Mouse (Mus musculus) layer of hippocampus, adult 2 months (tissue): ENCODE data around the gene Clic3. TPM values are rescaled to one million over a fixed set of nuclear protein-coding genes. Genes with fewer than 3 reads are reported as not detected.

Experiments used
- DNase-seq, 2 experiments: peaks; one replicate each; pipeline ENCODE4 v3.0.0; 2022; ENCODE audit warnings: low spot score in 2 of 2
- H3K27ac ChIP-seq: fragments of 200-600 bp; 2 replicates; pipeline ENCODE4 v1.8.1; 2022
- H3K4me3 ChIP-seq: fragments of 200-600 bp; 2 replicates; pipeline ENCODE4 v1.8.1; 2022; ENCODE audit warnings: mild to moderate bottlenecking
- CTCF ChIP-seq: fragments of 200-600 bp; conservative IDR thresholded peaks from 2 replicates; pipeline ENCODE4 v1.8.1; 2022; ENCODE audit warnings: antibody characterized with exemption, mild to moderate bottlenecking, moderate library complexity
- total RNA-seq, 2 experiments: library from RNA; stranded (reverse); gene quantifications; 2 replicates each; pipeline ENCODE4 v1.2.3; 2021

Gene Clic3
- total RNA-seq, 2 experiments from 2014 or later: 0.49 TPM; not detected in 1

DNA sequence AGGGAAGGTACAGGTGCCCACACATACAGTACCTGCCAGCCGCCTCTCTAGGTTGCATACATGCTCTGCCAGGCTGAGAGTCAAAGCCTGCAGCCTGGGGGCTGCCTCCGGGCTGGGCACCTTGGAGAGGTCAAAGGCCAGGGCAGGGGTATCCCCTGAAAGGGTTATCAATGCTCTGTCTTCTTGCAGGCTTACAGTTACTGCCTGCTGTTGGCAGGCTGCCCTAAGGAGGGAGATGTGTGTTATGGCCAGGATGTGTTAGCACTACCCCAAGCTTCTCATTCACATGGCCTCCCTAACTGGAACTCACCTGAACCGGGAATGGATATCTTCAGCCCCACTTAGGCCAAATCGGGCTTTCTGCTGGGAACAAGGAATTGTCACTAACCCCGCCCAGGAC is 3.5 kb downstream of the Clic3 start:
- peak overlapping the region; percentile 97 for H3K27ac ChIP-seq
- peak overlapping the region; percentile 89 for H3K4me3 ChIP-seq
- no peak for DNase-seq
- no peak for TF ChIP-seq CTCF

- DNase-seq: peak; percentile 90 to 94
- peak; percentile 12; the same call in 1 of the 2 replicates for TF ChIP-seq CTCF
- H3K27ac ChIP-seq: peak within 1 kb of the TSS; percentile 97
- H3K4me3 ChIP-seq: peak within 1 kb of the TSS; percentile 89
Measured at GRCm38 (mm10) chr2:25460551-25461309, 4.1 kb downstream of the Clic3 start, which contains the start of gene Paxx. TSS of gene Paxx (minus strand) at chr2:25461094.

DNA sequence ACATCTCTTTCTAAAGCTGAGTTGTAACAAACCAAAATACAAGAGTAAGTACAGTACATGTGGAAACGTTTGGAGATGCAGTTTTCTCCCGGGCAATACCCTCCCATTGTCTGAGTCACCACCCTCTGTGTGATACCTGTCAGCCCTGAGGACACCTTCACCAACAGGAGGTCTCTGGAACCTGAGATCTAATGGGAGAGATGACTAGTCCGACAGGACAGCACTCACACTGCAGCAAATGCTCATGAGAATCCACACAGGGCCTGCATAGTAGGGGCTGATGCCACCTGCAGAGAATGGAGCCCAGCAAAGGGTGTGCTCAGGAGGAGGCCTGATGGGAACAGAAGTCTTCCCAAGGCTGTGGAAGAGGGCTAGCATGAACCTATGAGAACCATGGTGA is 4.8 kb downstream of the Clic3 start:
- Histone ChIP-seq H3K4me3 (peak overlapping the region; percentile 89), H3K27ac (peak overlapping the region; percentile 97)
- no peak for TF ChIP-seq CTCF
- no peak for DNase-seq

- no peak for DNase-seq
- Histone ChIP-seq H3K27ac (no peak overlapping the region), H3K4me3 (no peak overlapping the region)
- TF ChIP-seq CTCF: no peak
Measured at GRCm38 (mm10) chr2:25463630-25464029, 7.0 kb downstream of the Clic3 start.

- Histone ChIP-seq H3K27ac (no peak overlapping the region), H3K4me3 (no peak overlapping the region)
- no peak for TF ChIP-seq CTCF
- no peak for DNase-seq
Measured at GRCm38 (mm10) chr2:25465256-25465655, 8.6 kb downstream of the Clic3 start.

- TF ChIP-seq CTCF: no peak
- peak overlapping the region; percentile 36; the same call in 1 of the 2 replicates for H3K27ac ChIP-seq
- DNase-seq: no peak
- no peak overlapping the region for H3K4me3 ChIP-seq
Measured at GRCm38 (mm10) chr2:25465816-25466635, 9.4 kb downstream of the Clic3 start.

DNA sequence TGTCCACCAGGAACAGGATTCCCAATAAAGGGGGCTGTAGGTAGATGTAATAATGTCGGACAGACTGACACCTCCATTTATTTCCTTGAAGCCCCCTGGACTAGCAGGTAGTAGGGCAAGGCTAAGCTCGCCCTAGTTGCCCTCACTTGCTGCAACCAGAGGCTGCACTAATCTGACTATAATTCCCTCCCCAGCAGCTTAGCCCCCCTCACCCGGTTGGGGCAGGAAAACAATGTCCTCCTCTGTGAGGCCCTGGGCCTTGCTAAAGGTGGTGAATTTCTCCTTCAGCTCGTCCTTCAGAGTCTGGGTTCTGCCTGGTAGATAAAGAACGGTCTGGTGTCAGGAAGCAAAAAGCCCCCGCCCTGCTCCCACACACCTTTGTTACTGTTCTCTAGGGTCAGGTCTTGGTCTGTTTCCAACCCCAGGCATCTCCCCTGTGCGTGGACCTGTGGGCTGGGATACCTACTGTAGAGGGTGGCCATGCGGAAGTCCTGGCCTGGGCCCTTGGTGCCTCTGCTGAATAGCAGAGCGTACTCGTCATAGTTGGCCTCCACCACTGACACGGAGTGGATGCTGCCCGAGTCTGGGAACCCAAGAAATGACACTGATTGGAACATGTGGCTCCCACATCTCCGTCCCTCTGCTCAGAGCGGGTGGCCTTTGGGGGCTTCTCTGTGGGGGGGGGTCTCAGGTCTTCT is 11.1 kb downstream of the Clic3 start:
- Histone ChIP-seq H3K4me3 (no peak overlapping the region), H3K27ac (peak overlapping the region; percentile 55; the same call in 1 of the 2 replicates)
- no peak for DNase-seq
- no peak for TF ChIP-seq CTCF

DNA sequence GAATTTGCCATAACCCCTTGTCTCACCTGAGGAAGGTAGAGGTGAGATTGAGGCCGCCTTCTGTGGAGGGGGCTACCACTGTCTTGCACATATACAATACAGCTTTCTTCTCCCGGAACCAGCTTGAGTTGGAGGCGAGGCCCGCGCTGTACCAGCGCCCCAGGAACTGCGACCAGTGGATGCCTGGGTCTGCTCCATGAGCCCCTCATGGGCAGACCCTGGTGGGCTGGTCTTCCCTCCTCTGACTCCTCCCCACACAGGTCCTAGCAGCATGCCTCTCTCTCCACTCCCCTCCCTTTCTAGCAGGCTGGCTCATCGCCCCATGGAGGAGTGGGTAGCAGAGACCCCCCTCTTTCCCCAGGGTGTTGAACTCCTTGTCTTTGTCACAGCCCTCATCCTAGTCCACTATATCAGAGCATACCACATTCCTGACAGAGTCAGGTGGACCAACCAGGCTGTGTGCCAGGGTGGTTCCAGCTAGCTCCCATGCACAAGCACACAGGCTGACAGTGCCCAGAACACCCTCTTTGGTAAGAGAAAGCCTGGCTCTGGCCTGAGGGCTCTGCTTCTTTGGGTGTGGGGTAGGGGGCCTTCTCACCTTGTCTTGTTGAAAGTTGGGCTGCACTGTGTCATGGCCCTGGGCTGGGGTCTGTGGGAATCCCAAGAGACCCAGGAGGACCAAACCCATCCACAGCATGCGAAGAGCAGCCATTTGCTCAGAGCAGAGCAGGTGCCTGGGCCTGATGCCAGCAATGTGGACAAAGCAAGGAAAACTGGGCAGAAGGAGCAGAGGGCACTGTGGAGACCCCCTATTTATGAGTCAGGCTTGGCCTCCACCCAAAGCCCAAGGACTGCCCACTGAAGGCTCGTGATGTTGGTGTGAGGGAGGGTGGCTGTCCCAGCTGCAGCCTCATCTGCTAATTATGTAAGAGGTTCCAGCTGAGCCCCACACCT is 12.6 kb downstream of the Clic3 start:
- DNase-seq: peak; percentile 36 to 42
- H3K4me3 ChIP-seq: peak overlapping the region; percentile 20; the same call in 1 of the 2 replicates
- TF ChIP-seq CTCF: no peak
- H3K27ac ChIP-seq: peak overlapping the region; percentile 51

GRCm38 (mm10) chr2:25469969-25470368 is 13.3 kb downstream of the Clic3 start, which contains the start of gene Ptgds:
TSS of gene Ptgds (minus strand) at chr2:25470046.
- peak within 1 kb of the TSS; percentile 51 for H3K27ac ChIP-seq
- H3K4me3 ChIP-seq: peak within 1 kb of the TSS; percentile 20; the same call in 1 of the 2 replicates
- no peak for TF ChIP-seq CTCF
- DNase-seq: no peak

GRCm38 (mm10) chr2:25472550-25472949 is 15.9 kb downstream of the Clic3 start:
- Histone ChIP-seq H3K4me3 (no peak overlapping the region), H3K27ac (no peak overlapping the region)
- no peak for DNase-seq
- TF ChIP-seq CTCF: no peak

DNA sequence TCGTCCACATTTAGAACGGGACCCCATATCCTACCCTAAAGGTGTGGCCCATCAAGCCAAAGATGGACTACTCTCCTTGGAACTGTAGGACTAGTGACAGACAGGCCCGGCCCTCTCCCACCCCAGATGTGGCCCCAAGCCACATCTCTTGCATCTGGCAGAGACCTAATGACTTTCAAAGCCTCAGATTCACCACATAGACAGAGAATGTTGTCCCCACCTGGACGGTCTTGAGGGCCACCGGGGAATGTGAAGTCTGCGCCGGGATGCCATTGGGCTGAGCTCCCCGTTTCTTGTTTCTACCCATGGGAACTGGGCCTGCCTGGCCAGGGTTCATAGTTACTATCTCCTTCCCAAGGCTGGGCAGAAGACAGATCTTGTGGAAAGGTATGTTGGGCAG is 20.9 kb downstream of the Clic3 start:
- H3K4me3 ChIP-seq: no peak overlapping the region
- no peak for TF ChIP-seq CTCF
- DNase-seq: no peak
- peak overlapping the region; percentile 83 for H3K27ac ChIP-seq
